Mouse (Mus musculus) forebrain, embryonic 14.5 days (tissue): Measurements from ENCODE around the gene Styxl1. TPM values are rescaled to one million over a fixed set of nuclear protein-coding genes. Genes with fewer than 3 reads are reported as not detected.
A peak's percentile ranks its signal among the peaks of the same experiment; 100 is the strongest.

Experiments
- ATAC-seq: fragments of 200-750 bp; cut with Nextera tagmentation; 2 replicates; pipeline ENCODE4 v1.8.0; 2017; ENCODE audit warnings: mild to moderate bottlenecking, moderate library complexity
- DNase-seq: peaks from one replicate; pipeline ENCODE4 v3.0.0-alpha.2; 2015; ENCODE audit warnings: low spot score
- H3K27ac ChIP-seq: fragments of 300-500 bp; sonication (generic); 2 replicates; pipeline ENCODE4 v1.5.1; 2014; ENCODE audit warnings: low read depth, mild to moderate bottlenecking, control low read depth, low read length, moderate library complexity
- H3K27me3 ChIP-seq: fragments of 300-500 bp; sonication (generic); replicated peaks from 2 replicates; pipeline ENCODE4 v1.6.1; 2014; ENCODE audit warnings: low read length, control low read depth, mixed read lengths; ENCODE audit not compliant: control insufficient read depth, insufficient read depth
- H3K36me3 ChIP-seq: fragments of 300-500 bp; sonication (generic); 2 replicates; pipeline ENCODE4 v1.6.1; 2014; ENCODE audit warnings: low read length, control low read depth; ENCODE audit not compliant: control insufficient read depth, insufficient read depth
- H3K4me1 ChIP-seq: fragments of 300-500 bp; sonication (generic); 2 replicates; pipeline ENCODE4 v1.6.1; 2014; ENCODE audit warnings: antibody characterized with exemption, low read length, control low read depth; ENCODE audit not compliant: control insufficient read depth, insufficient read depth
- H3K4me2 ChIP-seq: fragments of 300-500 bp; sonication (generic); 2 replicates; pipeline ENCODE4 v1.6.1; 2014; ENCODE audit warnings: mild to moderate bottlenecking, control low read depth, low read length
- H3K4me3 ChIP-seq: fragments of 300-500 bp; sonication (generic); 2 replicates; pipeline ENCODE4 v1.5.1; 2014; ENCODE audit warnings: low read depth, low read length, control low read depth
- H3K9ac ChIP-seq: fragments of 300-500 bp; sonication (generic); 2 replicates; pipeline ENCODE4 v1.6.1; 2014; ENCODE audit warnings: mild to moderate bottlenecking, low read length, control low read depth, moderate library complexity
- H3K9me3 ChIP-seq: fragments of 300-500 bp; sonication (generic); replicated peaks from 2 replicates; pipeline ENCODE4 v1.6.1; 2016; ENCODE audit warnings: low read length, control low read depth, mixed read lengths; ENCODE audit not compliant: control insufficient read depth
- WGBS: fragments of 180-500 bp; shearing (Covaris S2); extraction: QIAGEN DNeasy Blood & Tissue Kit; methylation state at CpG from one replicate; pipeline ENCODE4 v1.1.7; 2014; 5-methylcytosine and 5-hydroxymethylcytosine counted together
- polyA plus RNA-seq: library from polyadenylated mRNA; unstranded; fragments of >200 nt; fragmentation: Nextera tagmentation; extraction: Ambion mirVana; gene quantifications from 2 replicates; pipeline ENCODE4 v1.2.1, GENCODE M21; 2014

Gene Styxl1
- polyA plus RNA-seq, 1 experiment from 2014 or later = 0.52 TPM

GRCm38 (mm10) chr5:135744742-135745141 is 33.4 kb downstream of the Styxl1 start:
- ATAC-seq = 0 out of 2 replicates have a peak, but pooled peaks have one; percentile 6
- H3K9ac ChIP-seq = peak overlapping the region; percentile 87
- no peaks in the 10 kb centered on the region for H3K9me3 ChIP-seq
- peak overlapping the region; percentile 85 for H3K4me3 ChIP-seq
- WGBS = 21% methylated on average over 12 of the region's 12 CpGs
- H3K27ac ChIP-seq = 0 out of 2 replicates have a peak overlapping the region, but pooled peaks have one; percentile 5
- H3K27me3 ChIP-seq = no peaks in the 10 kb centered on the region
- H3K4me1 ChIP-seq = peaks cover 7% of the 10 kb centered on the region
- no peak for DNase-seq
- peaks cover 13% of the 10 kb centered on the region; the same call in 1 of the 2 replicates for H3K36me3 ChIP-seq
- peak overlapping the region; percentile 84 for H3K4me2 ChIP-seq

- under 1% methylated on average over 59 of the region's 60 CpGs for WGBS
Measured at GRCm38 (mm10) chr5:135743741-135744609, 34.2 kb downstream of the Styxl1 start, which contains the start of gene Tmem120a. Gene Tmem120a, minus strand, starts transcription at chr5:135744448.

GRCm38 (mm10) chr5:135742941-135743740 is 35.0 kb downstream of the Styxl1 start:
- H3K4me2 ChIP-seq = peak overlapping the region; percentile 84
- peak; percentile 41 for DNase-seq
- H3K9ac ChIP-seq = peak overlapping the region; percentile 87
- ATAC-seq = peak; percentile 38; the same call in 1 of the 2 replicates
- peaks cover 7% of the 10 kb centered on the region for H3K4me1 ChIP-seq
- 22% methylated on average over 18 of the region's 18 CpGs for WGBS
- no peaks in the 10 kb centered on the region for H3K27me3 ChIP-seq
- no peak overlapping the region for H3K27ac ChIP-seq
- H3K36me3 ChIP-seq = peaks cover 17% of the 10 kb centered on the region; the same call in 1 of the 2 replicates
- H3K9me3 ChIP-seq = no peaks in the 10 kb centered on the region
- peak overlapping the region; percentile 85 for H3K4me3 ChIP-seq

More at GRCm38 (mm10) chr5:135743741-135744609, 34.2 kb downstream of the Styxl1 start, which contains the start of gene Tmem120a:
- Histone ChIP-seq H3K36me3 (peaks cover 17% of the 10 kb centered on the region; the same call in 1 of the 2 replicates), H3K4me3 (peak within 1 kb of the TSS; percentile 85), H3K9ac (peak within 1 kb of the TSS; percentile 87), H3K27ac (peak within 1 kb of the TSS; percentile 5; the same call in 1 of the 2 replicates), H3K4me2 (peak within 1 kb of the TSS; percentile 84), H3K4me1 (peaks cover 7% of the 10 kb centered on the region), H3K9me3 (no peaks in the 10 kb centered on the region), H3K27me3 (no peaks in the 10 kb centered on the region)
- peak; percentile 95 for DNase-seq
- peak; percentile 99 for ATAC-seq

GRCm38 (mm10) chr5:135742156-135742555 is 36.0 kb downstream of the Styxl1 start:
- 73% methylated on average over 10 of the region's 10 CpGs for WGBS
- no peak overlapping the region for H3K27ac ChIP-seq
- peaks cover 24% of the 10 kb centered on the region; the same call in 1 of the 2 replicates for H3K36me3 ChIP-seq
- H3K9ac ChIP-seq = no peak overlapping the region
- no peak for ATAC-seq
- H3K4me3 ChIP-seq = no peak overlapping the region
- no peak overlapping the region for H3K4me2 ChIP-seq
- no peak for DNase-seq
- peaks cover 7% of the 10 kb centered on the region for H3K4me1 ChIP-seq
- no peaks in the 10 kb centered on the region for H3K27me3 ChIP-seq
- H3K9me3 ChIP-seq = no peaks in the 10 kb centered on the region

- no peak for ATAC-seq
- peaks cover 63% of the 10 kb centered on the region for H3K36me3 ChIP-seq
Measured at GRCm38 (mm10) chr5:135738266-135738665, 39.9 kb downstream of the Styxl1 start.

GRCm38 (mm10) chr5:135737154-135737553 is 41.0 kb downstream of the Styxl1 start:
- H3K4me1 ChIP-seq = no peaks in the 10 kb centered on the region
- DNase-seq = no peak
- no peak overlapping the region for H3K4me3 ChIP-seq
- H3K9me3 ChIP-seq = no peaks in the 10 kb centered on the region
- ATAC-seq = no peak
- H3K4me2 ChIP-seq = no peak overlapping the region
- no peak overlapping the region for H3K9ac ChIP-seq
- H3K36me3 ChIP-seq = peaks cover 74% of the 10 kb centered on the region
- H3K27ac ChIP-seq = no peak overlapping the region
- 79% methylated on average over 7 of the region's 7 CpGs for WGBS
- H3K27me3 ChIP-seq = no peaks in the 10 kb centered on the region

More at GRCm38 (mm10) chr5:135738266-135738665, 39.9 kb downstream of the Styxl1 start:
- no peak for DNase-seq
- Histone ChIP-seq H3K4me1 (peaks cover 5% of the 10 kb centered on the region), H3K27ac (no peak overlapping the region), H3K4me2 (no peak overlapping the region), H3K27me3 (no peaks in the 10 kb centered on the region), H3K9ac (no peak overlapping the region), H3K9me3 (no peaks in the 10 kb centered on the region), H3K4me3 (no peak overlapping the region)
- WGBS = 32% methylated on average over 6 of the region's 6 CpGs

GRCm38 (mm10) chr5:135736544-135736943 is 41.6 kb downstream of the Styxl1 start:
- DNase-seq = no peak
- no peak overlapping the region for H3K9ac ChIP-seq
- no peak overlapping the region for H3K27ac ChIP-seq
- H3K27me3 ChIP-seq = no peaks in the 10 kb centered on the region
- WGBS = 97% methylated on average over 16 of the region's 16 CpGs
- peaks cover 77% of the 10 kb centered on the region for H3K36me3 ChIP-seq
- H3K4me2 ChIP-seq = no peak overlapping the region
- no peak overlapping the region for H3K4me3 ChIP-seq
- ATAC-seq = no peak
- H3K9me3 ChIP-seq = no peaks in the 10 kb centered on the region
- no peaks in the 10 kb centered on the region for H3K4me1 ChIP-seq

- no peak overlapping the region for H3K9ac ChIP-seq
- H3K4me1 ChIP-seq = no peaks in the 10 kb centered on the region
- H3K36me3 ChIP-seq = peaks cover 79% of the 10 kb centered on the region
- no peak overlapping the region for H3K4me2 ChIP-seq
- WGBS = 92% methylated on average over 13 of the region's 13 CpGs
- no peaks in the 10 kb centered on the region for H3K9me3 ChIP-seq
- H3K4me3 ChIP-seq = no peak overlapping the region
- no peak overlapping the region for H3K27ac ChIP-seq
- ATAC-seq (no peak), DNase-seq (no peak)
- no peaks in the 10 kb centered on the region for H3K27me3 ChIP-seq
Measured at GRCm38 (mm10) chr5:135735741-135736140, 42.4 kb downstream of the Styxl1 start.
